Mouse (Mus musculus) megakaryocyte, embryonic 14.5 days (primary cell): ENCODE data around the gene Phlda3.

Experiments used
- FLI1 ChIP-seq: IDR thresholded peaks from 2 replicates; pipeline ENCODE4 v1.6.1; 2012; ENCODE audit warnings: low read length, inconsistent platforms, mixed read lengths
- GATA1 ChIP-seq: IDR thresholded peaks from 3 replicates; pipeline ENCODE4 v1.6.1; 2012; ENCODE audit warnings: mixed read lengths, low read length, inconsistent platforms, borderline replicate concordance

GRCm38 (mm10) chr1:135792143-135792939 is 26.4 kb downstream of the Phlda3 start:
- TF ChIP-seq GATA1 (no peak), FLI1 (no peak)
